Mouse (Mus musculus) G1E (cell line): ENCODE data around the gene Efhd2.

Source experiments
- CTCF ChIP-seq: IDR thresholded peaks from 2 replicates; pipeline ENCODE4 v1.5.1; 2012; ENCODE audit warnings: low read depth, low read length, inconsistent platforms, mixed read lengths
- GATA1 ChIP-seq: IDR thresholded peaks from 2 replicates; pipeline ENCODE4 v1.6.1; 2012; ENCODE audit warnings: borderline replicate concordance, low read length, inconsistent platforms, mixed read lengths
- GATA2 ChIP-seq: IDR thresholded peaks from 2 replicates; pipeline ENCODE4 v1.6.1; 2012; ENCODE audit warnings: low read depth, low read length, inconsistent platforms, borderline replicate concordance
- POLR2AphosphoS5 ChIP-seq: IDR thresholded peaks from 2 replicates; pipeline ENCODE4 v1.6.1; 2012; ENCODE audit warnings: low read depth, low read length, inconsistent platforms; ENCODE audit not compliant: insufficient replicate concordance

DNA sequence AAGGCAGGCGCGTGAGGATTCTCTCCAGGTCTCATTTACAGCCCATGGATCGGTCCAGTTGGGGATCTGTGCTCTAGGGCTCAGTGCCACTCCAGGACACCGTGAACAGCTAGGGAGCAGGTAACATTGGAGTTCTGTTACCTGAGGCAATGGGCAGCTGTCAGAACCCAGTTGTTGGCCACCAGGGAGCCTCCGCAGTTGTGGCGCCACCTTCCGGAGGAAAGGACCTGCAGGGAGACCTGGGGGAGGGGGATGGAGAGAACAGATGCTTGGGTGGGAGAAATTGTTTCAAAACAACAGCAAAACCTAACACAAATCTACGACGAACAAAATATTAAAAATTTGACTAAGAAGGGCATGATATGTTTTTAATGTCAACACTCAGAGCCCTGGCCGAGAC lies 52.6 kb downstream of the Efhd2 start:
- no peak for TF ChIP-seq CTCF
- TF ChIP-seq POLR2AphosphoS5: no peak
- TF ChIP-seq GATA1: no peak
- TF ChIP-seq GATA2: no peak
